Mouse (Mus musculus): Measurements from ENCODE around the gene Car10.

DNA sequence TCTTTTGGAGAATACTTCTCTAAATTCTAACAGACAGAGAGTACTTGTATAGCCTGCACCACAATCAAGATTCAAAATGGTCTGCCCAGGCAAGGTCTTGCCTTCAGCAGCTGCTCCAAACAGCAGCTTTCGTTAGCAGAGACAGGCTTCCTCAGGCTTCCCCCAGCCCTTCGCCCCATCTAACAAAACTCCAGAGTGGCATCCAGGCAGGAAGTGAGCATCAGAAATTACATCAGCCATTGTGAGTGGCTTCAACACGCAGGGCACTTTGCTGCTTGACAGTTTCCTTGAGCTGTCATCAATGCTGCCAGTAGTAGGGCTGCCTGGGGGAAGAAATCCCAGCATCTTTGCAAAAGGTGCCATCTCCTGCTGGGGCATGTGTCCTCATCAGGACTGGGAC, 405.0 kb downstream of the Car10 start:
- TF ChIP-seq POLR2A (IDR thresholded peaks at IDR 0.05; ENCODE audit: low read depth, low read length) = no peak
- no peak for TF ChIP-seq CTCF (conservative IDR thresholded peaks at IDR 0.05; ENCODE audit: insufficient read depth, insufficient read length, low read depth, low read length)
